Mouse (Mus musculus): ENCODE results near the gene Cntnap1. TPM values are rescaled to one million over a fixed set of nuclear protein-coding genes. Genes with fewer than 3 reads are reported as not detected.

The Cntnap1 gene
- 0.48 TPM for polyA plus RNA-seq (2014; fragmentation: Illumina TruSeq; extraction: RNeasy Lipid Tissue Mini Kit (QIAGEN cat#74804))

DNA sequence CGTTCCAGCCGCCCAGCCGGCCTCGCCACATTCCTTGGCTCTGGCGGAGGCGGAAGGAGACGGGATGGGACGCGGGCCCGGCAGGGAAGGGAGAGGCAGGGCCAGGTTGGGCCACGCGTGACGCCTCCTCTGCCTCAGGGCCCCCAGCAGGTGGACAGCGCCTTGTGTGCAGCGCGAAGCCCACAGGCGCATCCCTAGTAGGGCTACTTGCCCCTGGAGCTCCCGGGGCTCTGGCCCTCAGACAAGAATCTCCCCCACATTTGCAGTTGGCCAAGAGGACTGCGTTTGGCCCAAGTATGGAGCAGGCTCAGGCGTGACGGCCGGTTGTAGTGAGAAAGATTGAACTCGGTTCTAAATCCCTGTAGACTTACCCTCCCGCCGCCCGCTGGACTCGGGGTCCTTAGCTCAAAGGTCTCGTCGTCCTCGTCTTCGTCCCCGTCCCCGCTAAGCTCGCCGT lies at the start of gene Cntnap1:
Gene Cntnap1, plus strand, starts transcription at position 170 of the 457 bp plus-strand sequence.

GRCm38 (mm10) chr11:101155728-101156371 lies 14.5 kb upstream of the Cntnap1 start, which contains the start of gene Tubg2:
Gene Tubg2, plus strand, starts transcription at chr11:101155907.

GRCm38 (mm10) chr11:101170811-101171610 lies 688 bp downstream of the Cntnap1 start, which contains the start of gene Plekhh3:
Gene Plekhh3, minus strand, starts transcription at chr11:101171351.

GRCm38 (mm10) chr11:101174851-101175628 lies 4.7 kb downstream of the Cntnap1 start, which contains the start of gene Ccr10:
Gene Ccr10, minus strand, starts transcription at chr11:101175443.

GRCm38 (mm10) chr11:101226065-101226701 lies 55.9 kb downstream of the Cntnap1 start, which contains the start of gene Ezh1:
Gene Ezh1, minus strand, starts transcription at chr11:101226463.

Other genes starting within 250 kb of the Cntnap1 start
- gene Stat3, start 231.0 kb upstream of the Cntnap1 start, polyA plus RNA-seq (2014; fragmentation: Illumina TruSeq; extraction: RNeasy Lipid Tissue Mini Kit (QIAGEN cat#74804)): 20.3 TPM
- 186 TPM for gene Cavin1, start 199.6 kb upstream of the Cntnap1 start, polyA plus RNA-seq (2014; fragmentation: Illumina TruSeq; extraction: RNeasy Lipid Tissue Mini Kit (QIAGEN cat#74804))
- 64.6 TPM for gene Atp6v0a1, start 161.1 kb upstream of the Cntnap1 start, polyA plus RNA-seq (2014; fragmentation: Illumina TruSeq; extraction: RNeasy Lipid Tissue Mini Kit (QIAGEN cat#74804))
- 1.3 TPM for gene Naglu, start 100.5 kb upstream of the Cntnap1 start, polyA plus RNA-seq (2014; fragmentation: Illumina TruSeq; extraction: RNeasy Lipid Tissue Mini Kit (QIAGEN cat#74804))
- 159 TPM for gene Hsd17b1, start 92.1 kb upstream of the Cntnap1 start, polyA plus RNA-seq (2014; fragmentation: Illumina TruSeq; extraction: RNeasy Lipid Tissue Mini Kit (QIAGEN cat#74804))
- 6.9 TPM for gene Coasy, start 88.0 kb upstream of the Cntnap1 start, polyA plus RNA-seq (2014; fragmentation: Illumina TruSeq; extraction: RNeasy Lipid Tissue Mini Kit (QIAGEN cat#74804))
- 28.9 TPM for gene Mlx, start 83.2 kb upstream of the Cntnap1 start, polyA plus RNA-seq (2014; fragmentation: Illumina TruSeq; extraction: RNeasy Lipid Tissue Mini Kit (QIAGEN cat#74804))
- gene Psmc3ip, start 75.1 kb upstream of the Cntnap1 start, polyA plus RNA-seq (2014; fragmentation: Illumina TruSeq; extraction: RNeasy Lipid Tissue Mini Kit (QIAGEN cat#74804)): 10.6 TPM
- 48.5 TPM for gene Retreg3, start 50.6 kb upstream of the Cntnap1 start, polyA plus RNA-seq (2014; fragmentation: Illumina TruSeq; extraction: RNeasy Lipid Tissue Mini Kit (QIAGEN cat#74804))
- 1.2 TPM for gene Tubg1, start 50.6 kb upstream of the Cntnap1 start, polyA plus RNA-seq (2014; fragmentation: Illumina TruSeq; extraction: RNeasy Lipid Tissue Mini Kit (QIAGEN cat#74804))
- not detected for gene Tubg2, start 14.6 kb upstream of the Cntnap1 start, polyA plus RNA-seq (2014; fragmentation: Illumina TruSeq; extraction: RNeasy Lipid Tissue Mini Kit (QIAGEN cat#74804))
- 0.48 TPM for gene Plekhh3, start 828 bp downstream of the Cntnap1 start, polyA plus RNA-seq (2014; fragmentation: Illumina TruSeq; extraction: RNeasy Lipid Tissue Mini Kit (QIAGEN cat#74804))
- gene Ccr10, start 4.9 kb downstream of the Cntnap1 start, polyA plus RNA-seq (2014; fragmentation: Illumina TruSeq; extraction: RNeasy Lipid Tissue Mini Kit (QIAGEN cat#74804)): not detected
- gene Ezh1, start 55.9 kb downstream of the Cntnap1 start, polyA plus RNA-seq (2014; fragmentation: Illumina TruSeq; extraction: RNeasy Lipid Tissue Mini Kit (QIAGEN cat#74804)): 28.3 TPM
- gene Ramp2, start 75.5 kb downstream of the Cntnap1 start, polyA plus RNA-seq (2014; fragmentation: Illumina TruSeq; extraction: RNeasy Lipid Tissue Mini Kit (QIAGEN cat#74804)): 10.1 TPM
- 62.5 TPM for gene Vps25, start 83.2 kb downstream of the Cntnap1 start, polyA plus RNA-seq (2014; fragmentation: Illumina TruSeq; extraction: RNeasy Lipid Tissue Mini Kit (QIAGEN cat#74804))
- gene Wnk4, start 90.0 kb downstream of the Cntnap1 start, polyA plus RNA-seq (2014; fragmentation: Illumina TruSeq; extraction: RNeasy Lipid Tissue Mini Kit (QIAGEN cat#74804)): not detected
- 1.3 TPM for gene Cntd1, start 108.5 kb downstream of the Cntnap1 start, polyA plus RNA-seq (2014; fragmentation: Illumina TruSeq; extraction: RNeasy Lipid Tissue Mini Kit (QIAGEN cat#74804))
- 3.5 TPM for gene Coa3, start 108.6 kb downstream of the Cntnap1 start, polyA plus RNA-seq (2014; fragmentation: Illumina TruSeq; extraction: RNeasy Lipid Tissue Mini Kit (QIAGEN cat#74804))
- 83.0 TPM for gene Becn1, start 131.8 kb downstream of the Cntnap1 start, polyA plus RNA-seq (2014; fragmentation: Illumina TruSeq; extraction: RNeasy Lipid Tissue Mini Kit (QIAGEN cat#74804))
- 240 TPM for gene Psme3, start 145.7 kb downstream of the Cntnap1 start, polyA plus RNA-seq (2014; fragmentation: Illumina TruSeq; extraction: RNeasy Lipid Tissue Mini Kit (QIAGEN cat#74804))
- 0.26 TPM for gene Aoc2, start 154.5 kb downstream of the Cntnap1 start, polyA plus RNA-seq (2014; fragmentation: Illumina TruSeq; extraction: RNeasy Lipid Tissue Mini Kit (QIAGEN cat#74804))
- 59.7 TPM for gene Aoc3, start 160.1 kb downstream of the Cntnap1 start, polyA plus RNA-seq (2014; fragmentation: Illumina TruSeq; extraction: RNeasy Lipid Tissue Mini Kit (QIAGEN cat#74804))
- not detected for gene G6pc, start 197.0 kb downstream of the Cntnap1 start, polyA plus RNA-seq (2014; fragmentation: Illumina TruSeq; extraction: RNeasy Lipid Tissue Mini Kit (QIAGEN cat#74804))
- gene Aarsd1, start 247.1 kb downstream of the Cntnap1 start, polyA plus RNA-seq (2014; fragmentation: Illumina TruSeq; extraction: RNeasy Lipid Tissue Mini Kit (QIAGEN cat#74804)): 8.1 TPM